Mouse (Mus musculus): Measurements from ENCODE around the gene Proser1. TPM values are rescaled to one million over a fixed set of nuclear protein-coding genes. Genes with fewer than 3 reads are reported as not detected.
A peak's percentile ranks its signal among the peaks of the same experiment; 100 is the strongest.

Gene Proser1
- 12.3 and 19.1 TPM in 2 replicates for polyA plus RNA-seq (2015; fragmentation: Nextera tagmentation; extraction: Ambion mirVana)

DNA sequence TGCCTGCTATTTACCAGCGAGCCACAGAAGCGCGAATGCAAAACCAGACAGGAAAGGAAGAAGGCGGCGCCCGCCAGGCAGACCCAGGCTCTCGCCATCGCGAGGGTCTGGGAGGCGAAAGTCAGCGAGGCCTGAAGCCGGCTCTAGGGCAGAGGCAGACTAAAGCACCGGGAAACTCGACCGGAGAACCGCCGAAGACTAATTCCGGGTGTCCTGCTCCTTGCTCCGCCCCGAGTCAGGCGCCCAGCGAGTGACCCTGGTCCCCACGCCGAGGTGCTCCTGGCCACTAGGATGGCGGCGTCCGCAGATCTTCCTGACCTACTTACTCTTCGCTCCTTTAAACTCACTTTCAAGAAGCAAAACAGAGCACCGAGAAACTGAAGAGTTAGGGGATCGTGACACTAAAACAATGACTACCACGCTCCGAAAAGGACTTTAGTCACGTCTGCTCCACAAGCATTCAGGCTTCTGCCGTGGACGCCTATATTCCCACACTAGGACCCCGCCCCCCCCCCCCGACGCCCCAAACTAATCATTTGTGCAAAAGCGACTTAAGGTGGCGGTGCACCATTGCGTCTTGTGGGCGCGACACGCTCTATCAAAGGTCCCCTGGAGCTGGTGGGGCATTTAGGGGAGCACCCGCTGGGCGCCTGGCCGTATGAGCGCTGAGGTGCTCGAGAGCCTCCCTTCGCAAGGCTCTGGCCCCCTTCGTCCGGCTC lies at the start of gene Proser1, which contains the start of gene Nhlrc3:
Gene Proser1, plus strand, starts transcription at position 621 of the 719 bp plus-strand sequence.
Gene Nhlrc3, minus strand, starts transcription at position 287 of the 719 bp plus-strand sequence.
- DNase-seq (ENCODE audit: low spot score) = peak; percentile 95

- DNase-seq (ENCODE audit: low spot score) = no peak
Observed at GRCm38 (mm10) chr3:53413959-53414358, 49.5 kb upstream of the Proser1 start.

DNA sequence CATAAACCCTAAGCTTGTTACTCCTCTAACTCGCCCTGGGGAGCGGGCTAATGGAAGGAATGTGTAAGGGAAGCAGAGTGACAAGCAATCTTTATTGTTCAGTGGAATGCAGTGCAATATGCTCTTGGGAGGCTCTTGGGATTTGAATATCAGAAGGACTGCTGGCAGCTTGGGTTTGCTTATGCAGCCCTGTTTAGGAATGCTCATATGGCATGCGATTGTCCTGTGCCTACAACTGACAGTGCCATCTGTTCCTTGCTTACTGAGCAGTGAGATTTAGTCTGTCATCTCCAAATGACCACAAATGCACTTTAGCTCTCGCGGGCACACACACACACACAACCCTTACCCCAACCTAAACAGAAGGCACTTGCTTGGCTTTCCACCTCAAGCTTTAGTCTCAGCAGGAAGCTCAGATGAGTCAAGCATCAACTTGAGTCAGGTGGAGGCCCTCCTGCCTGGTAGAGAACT lies 47.4 kb upstream of the Proser1 start:
- DNase-seq (ENCODE audit: low spot score) = no peak

- no peak for DNase-seq (ENCODE audit: low spot score)
Observed at GRCm38 (mm10) chr3:53417701-53418100, 45.8 kb upstream of the Proser1 start.

DNA sequence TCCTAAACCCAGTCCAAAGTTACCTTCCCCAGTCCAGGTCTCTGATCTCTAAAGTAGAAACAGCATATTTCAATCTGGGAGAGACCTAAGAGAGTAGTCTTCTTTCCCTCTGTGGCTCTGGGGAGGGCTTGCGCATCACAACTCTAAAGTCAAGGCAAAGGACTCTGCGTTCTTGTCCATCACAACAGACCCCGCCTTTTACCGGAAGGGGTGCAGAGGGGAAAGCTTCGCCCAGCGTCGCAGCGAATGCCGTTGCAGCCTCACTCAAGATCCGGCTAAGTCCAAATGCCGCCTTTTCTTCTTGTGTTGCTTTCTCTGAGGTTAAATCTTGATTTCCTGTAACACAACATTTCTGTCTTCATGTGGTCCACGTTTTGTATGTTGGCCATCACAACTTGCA lies 41.8 kb upstream of the Proser1 start:
- no peak for DNase-seq (ENCODE audit: low spot score)

DNA sequence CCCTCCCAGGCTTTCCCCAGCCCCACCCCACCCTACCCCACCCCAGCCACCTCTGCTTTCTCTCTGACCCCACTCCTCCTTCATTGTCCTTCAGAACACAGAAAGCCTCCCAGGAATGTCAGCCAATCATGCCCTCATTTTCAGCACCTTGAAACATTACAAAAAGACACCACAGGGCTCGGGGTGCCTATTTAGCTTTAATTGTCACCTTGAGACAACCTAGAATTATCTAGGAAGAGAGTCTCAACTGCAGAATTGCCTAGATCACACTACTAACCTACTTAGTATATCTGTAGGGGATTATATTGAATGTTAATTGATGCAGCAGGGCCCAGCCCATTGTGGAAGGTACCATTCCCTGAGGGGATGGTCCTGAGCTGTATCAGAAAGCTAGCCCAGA lies 40.8 kb upstream of the Proser1 start:
- no peak for DNase-seq (ENCODE audit: low spot score)

DNA sequence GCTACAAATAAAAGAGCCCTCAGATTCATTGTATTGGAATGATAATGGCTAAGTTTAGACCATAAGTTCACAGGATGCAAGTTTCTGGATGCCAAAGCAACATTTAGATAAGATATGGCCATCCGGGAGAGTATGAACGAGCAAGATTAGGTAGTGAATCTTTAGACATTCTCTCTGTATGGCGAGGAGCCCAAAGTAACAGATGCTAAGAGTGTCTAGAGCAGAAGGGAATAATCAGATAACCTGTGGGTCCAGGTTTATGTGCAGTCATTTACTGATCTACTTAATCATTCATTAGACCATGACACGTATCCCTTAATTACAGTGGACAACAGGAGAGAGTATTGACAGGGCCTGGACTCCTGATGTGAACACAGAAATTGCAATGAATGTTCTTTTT lies 39.9 kb upstream of the Proser1 start:
- DNase-seq (ENCODE audit: low spot score) = no peak

DNA sequence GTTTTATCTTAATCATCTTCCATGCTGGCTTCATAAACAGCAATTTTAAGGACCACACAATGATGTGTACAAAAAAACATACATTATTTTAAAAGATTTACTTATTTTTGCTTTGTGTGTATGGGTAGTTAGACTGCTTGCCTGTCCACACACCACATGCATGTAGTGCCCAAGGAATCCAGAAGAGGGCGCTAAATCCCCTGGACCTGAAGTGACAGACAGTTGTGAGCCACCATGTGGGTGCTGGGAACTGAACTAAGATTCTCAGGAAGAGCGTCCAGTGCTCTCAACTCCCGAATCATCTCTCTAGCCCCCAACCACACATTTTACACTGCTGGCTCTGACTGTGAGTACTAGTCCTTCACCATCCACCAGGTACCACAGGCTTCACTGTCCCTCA lies 28.9 kb upstream of the Proser1 start:
- no peak for DNase-seq (ENCODE audit: low spot score)

- no peak for DNase-seq (ENCODE audit: low spot score)
Observed at GRCm38 (mm10) chr3:53436550-53436949, 26.9 kb upstream of the Proser1 start.

DNA sequence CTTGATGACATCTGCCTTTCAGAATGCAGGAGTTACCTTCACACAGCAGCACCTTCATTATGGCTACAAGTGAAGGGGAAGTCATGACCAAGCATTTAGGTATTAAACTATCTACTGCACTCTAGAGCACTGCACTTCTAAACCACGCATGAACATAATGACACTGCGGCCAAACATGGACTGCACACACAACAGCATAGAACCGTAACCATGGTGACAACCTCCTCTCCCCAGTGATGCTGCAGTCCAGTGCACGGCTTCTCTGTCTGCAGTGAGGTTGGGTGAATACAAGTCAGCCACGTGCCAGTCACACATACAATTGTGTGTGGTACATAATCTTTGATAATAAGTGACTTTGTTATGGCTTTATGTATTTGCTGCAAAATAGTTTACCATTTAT lies 17.9 kb upstream of the Proser1 start:
- no peak for DNase-seq (ENCODE audit: low spot score)

- no peak for DNase-seq (ENCODE audit: low spot score)
Observed at GRCm38 (mm10) chr3:53446801-53447200, 16.7 kb upstream of the Proser1 start.

DNA sequence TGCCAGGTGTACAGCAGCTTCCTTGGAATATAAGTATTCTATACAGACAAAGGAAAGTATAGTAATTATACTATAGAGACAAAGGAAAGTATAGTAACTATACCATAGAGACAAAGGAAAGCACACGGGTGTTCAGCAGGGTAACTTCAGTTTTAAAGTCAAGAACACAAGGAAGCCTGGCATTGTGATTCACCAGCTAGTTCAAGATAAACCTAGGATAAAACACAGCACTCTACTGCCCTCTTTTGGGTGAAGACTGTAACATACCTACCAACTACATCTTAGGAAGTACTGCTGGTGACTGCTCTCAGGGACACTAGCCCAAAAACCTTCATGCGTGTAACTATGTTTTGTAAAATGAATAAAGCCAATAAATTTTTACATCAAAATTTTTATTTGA lies 15.3 kb upstream of the Proser1 start:
- peak; percentile 74 for DNase-seq (ENCODE audit: low spot score)

- no peak for DNase-seq (ENCODE audit: low spot score)
Observed at GRCm38 (mm10) chr3:53450666-53451065, 12.8 kb upstream of the Proser1 start.

DNA sequence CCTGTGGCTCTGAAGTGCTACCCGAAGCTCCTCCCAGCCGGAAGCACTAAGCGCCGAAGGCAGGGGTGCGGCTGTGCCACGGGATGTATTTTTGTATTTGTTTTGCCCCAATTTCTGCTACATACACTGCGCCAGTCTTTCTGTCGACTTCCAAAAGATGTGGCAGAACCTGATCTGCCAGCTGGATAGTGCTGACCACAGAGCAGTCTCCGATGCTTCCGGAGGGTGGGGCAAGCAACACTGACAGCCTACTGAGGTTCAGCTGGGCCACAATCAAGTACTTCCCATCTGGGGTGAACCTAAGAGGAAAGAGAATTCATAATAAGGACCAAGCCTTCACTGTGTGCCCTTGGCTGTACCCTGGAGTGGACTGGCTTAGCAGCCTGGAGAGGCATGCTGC lies 11.1 kb upstream of the Proser1 start:
- no peak for DNase-seq (ENCODE audit: low spot score)

DNA sequence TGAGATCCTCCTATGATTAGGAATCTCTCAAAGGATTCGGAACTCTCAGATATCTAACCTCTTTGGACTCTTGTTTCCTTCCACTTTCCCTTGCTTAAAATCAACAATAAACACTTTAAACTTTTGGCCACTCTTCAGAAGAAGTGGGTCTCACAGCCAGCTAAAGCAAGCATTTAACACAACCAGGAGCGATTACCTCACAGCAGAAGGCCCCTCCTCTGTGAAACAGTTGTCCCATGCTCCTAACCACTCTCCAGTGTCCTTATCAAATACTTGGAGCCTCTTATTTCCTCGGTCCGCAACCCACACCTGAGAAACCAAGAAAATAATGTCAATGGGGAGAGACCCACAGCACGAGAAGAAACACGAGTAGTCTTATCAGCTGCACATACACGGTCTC lies 10.1 kb upstream of the Proser1 start:
- DNase-seq (ENCODE audit: low spot score) = no peak

DNA sequence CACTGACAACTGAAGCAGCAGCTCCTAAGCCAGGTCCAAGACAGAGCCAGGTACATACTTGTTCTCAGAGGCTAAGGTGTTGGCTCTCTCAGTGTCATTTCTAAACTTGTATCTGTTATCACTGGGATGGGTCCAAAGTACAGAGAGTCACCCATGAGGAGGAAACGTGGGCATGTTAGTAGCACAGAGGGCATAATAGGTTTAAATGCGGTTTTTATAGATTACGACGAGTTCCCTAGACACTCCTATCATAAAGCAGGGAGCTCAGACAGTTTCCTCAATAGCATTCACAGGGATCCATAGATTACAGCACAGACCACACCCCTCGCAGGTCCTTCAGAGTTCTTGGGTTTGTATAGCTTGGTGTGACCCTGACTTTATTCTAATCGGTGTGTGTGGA lies 9.5 kb upstream of the Proser1 start:
- DNase-seq (ENCODE audit: low spot score) = no peak

- DNase-seq (ENCODE audit: low spot score) = no peak
Observed at GRCm38 (mm10) chr3:53454561-53454960, 8.9 kb upstream of the Proser1 start.

- no peak for DNase-seq (ENCODE audit: low spot score)
Observed at GRCm38 (mm10) chr3:53454984-53455383, 8.5 kb upstream of the Proser1 start.

DNA sequence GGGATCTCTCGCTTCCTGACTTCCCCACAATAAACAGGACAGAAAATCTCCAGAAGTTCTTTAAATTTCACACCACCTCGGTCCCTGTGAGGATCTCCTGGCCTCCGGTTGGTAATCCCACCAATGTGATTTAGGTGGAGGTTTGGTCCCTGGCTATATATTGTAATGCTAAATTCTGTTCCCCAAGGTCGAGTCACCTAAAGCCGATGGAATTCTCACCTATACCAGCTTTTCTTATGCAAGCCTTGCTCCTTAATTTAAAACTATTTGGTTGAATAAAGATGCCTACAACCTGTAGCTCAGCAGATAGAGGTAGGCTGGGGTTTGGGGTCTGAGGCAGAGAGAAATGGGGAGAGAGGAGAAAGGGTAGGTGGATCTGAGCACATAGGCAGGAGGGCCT lies 5.7 kb upstream of the Proser1 start:
- no peak for DNase-seq (ENCODE audit: low spot score)

DNA sequence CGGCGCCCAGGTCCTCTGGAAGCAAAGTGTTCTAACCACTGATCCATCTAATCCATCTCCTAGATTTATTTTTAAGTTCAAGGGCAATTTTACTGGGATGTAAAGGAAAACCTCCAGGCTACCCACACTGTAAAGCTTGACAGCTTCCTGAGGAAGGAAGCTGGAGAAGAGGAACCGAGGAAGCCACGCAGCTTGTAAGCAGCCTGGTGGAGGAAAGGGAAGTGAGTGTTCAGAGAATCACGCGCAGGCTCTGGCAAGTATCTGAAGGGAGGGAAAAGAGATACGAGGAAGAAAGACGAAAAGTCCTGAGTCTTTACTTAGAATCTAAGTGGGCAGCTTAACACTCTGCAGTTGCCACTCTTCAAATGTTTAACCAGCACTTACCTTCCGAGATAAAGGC lies 3.4 kb upstream of the Proser1 start:
- DNase-seq (ENCODE audit: low spot score) = no peak

- DNase-seq (ENCODE audit: low spot score) = no peak
Observed at GRCm38 (mm10) chr3:53462701-53463045, 793 bp upstream of the Proser1 start.

DNA sequence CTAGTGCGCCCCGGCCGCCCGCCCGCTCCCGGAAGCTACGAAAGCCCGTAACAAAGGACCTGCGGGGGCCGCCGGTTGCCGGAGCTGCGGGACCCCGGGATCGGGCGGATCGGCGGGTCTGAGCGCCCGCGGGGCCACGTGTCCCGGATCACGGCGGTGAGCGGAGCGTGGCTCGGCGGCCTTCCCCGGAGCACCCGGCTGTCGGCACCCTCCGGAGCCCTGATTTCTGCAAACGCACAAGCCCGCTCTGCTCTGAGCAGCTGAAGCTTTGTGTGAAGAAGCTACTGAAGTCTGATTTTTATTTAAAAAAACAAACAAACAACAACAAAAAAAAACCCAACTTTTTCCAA lies 274 bp downstream of the Proser1 start:
- no peak for DNase-seq (ENCODE audit: low spot score)

- no peak for DNase-seq (ENCODE audit: low spot score)
Observed at GRCm38 (mm10) chr3:53464146-53464698, 756 bp downstream of the Proser1 start.
